Mouse (Mus musculus) heart, adult 11 months (tissue): Measurements from ENCODE around the gene Gm8005.
"Not testable (repeated sequence)": the region's sequence is repeated elsewhere in the genome, so short reads cannot be mapped to it uniquely, and the experiment has no call there.

ENCODE experiments used
- DNase-seq: peaks from one replicate; pipeline ENCODE4 v3.0.0; 2022

Gm8005 gene

DNA sequence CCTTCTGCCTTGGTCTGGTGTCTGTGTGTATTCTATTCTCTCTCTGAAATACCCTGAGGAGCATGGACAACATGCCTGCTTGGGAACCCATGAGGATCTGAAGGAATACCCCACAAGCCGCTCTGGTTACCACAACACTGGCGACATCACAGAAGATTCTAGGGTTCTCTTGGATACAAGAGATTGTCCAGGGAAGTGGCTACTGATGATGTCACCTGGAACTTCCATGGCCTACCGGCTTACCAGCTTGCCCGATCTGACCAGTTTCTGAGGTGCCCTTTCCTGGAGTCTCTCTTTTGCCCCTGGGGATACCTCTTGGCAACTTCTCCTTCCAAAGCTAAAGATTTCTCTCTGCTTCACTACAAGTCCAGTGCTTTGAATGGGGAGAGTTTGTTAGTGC lies at the start of gene Gm8005:
Gene Gm8005, minus strand, starts transcription at position 101 of the 400 bp plus-strand sequence.
- not testable (repeated sequence) for DNase-seq

DNA sequence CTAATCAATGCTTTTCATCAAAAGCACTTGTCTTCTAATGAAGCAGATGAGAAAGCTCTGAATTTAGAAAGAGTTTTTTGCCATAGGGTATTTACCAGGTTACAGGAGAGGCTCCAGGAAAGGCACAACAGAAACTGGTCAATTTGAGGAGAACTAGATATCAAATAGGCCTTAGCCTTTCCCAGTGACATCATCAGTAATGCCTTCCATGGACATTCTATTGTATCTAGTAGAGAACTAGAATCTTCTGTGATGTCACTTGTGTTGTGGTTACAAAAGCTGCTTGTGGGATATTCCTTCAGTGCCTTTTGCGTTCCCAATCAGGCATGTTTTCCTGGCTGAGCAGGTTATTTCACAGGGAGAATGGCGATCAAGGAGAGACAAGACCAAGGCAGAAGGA lies 24.1 kb upstream of the Gm8005 start, which contains the start of gene Gm8011:
Gene Gm8011, plus strand, starts transcription at position 301 of the 400 bp plus-strand sequence.
- not testable (repeated sequence) for DNase-seq
